Mouse (Mus musculus): ENCODE measurements around the gene AW011738. TPM values are rescaled to one million over a fixed set of nuclear protein-coding genes. Genes with fewer than 3 reads are reported as not detected.

The AW011738 gene
- polyA plus RNA-seq, 1 experiment from 2014 or later: 3.2 TPM

GRCm38 (mm10) chr4:156200623-156201475 lies 2.3 kb upstream of the AW011738 start, which contains the start of gene Isg15:
Isg15 (minus strand) TSS chr4:156200818.
- 56% methylated on average over 10 of the region's 10 CpGs for WGBS
- ATAC-seq (ENCODE audit: extremely low read depth, insufficient number of reproducible peaks, low FRiP score, low TSS enrichment): no peak
- peaks cover 22% of the 10 kb centered on the region for H3K27me3 ChIP-seq (replicated peaks)
- H3K9me3 ChIP-seq: no peaks in the 10 kb centered on the region
- peak within 1 kb of the TSS; percentile 35 for H3K4me2 ChIP-seq
- no peak within 1 kb of the TSS for H3K9ac ChIP-seq
- H3K4me3 ChIP-seq: 0 out of 2 replicates have a peak within 1 kb of the TSS, but pooled peaks have one; percentile 8
- no peak within 1 kb of the TSS for H3K27ac ChIP-seq (replicated peaks)
- no peaks in the 10 kb centered on the region for H3K36me3 ChIP-seq
- peaks cover 38% of the 10 kb centered on the region for H3K4me1 ChIP-seq

- Histone ChIP-seq H3K27ac (replicated peaks) (peak overlapping the region; percentile 72), H3K36me3 (peaks cover 7% of the 10 kb centered on the region; the same call in 1 of the 2 replicates), H3K4me1 (peaks cover 29% of the 10 kb centered on the region), H3K27me3 (replicated peaks) (peaks cover 22% of the 10 kb centered on the region), H3K4me2 (peak overlapping the region; percentile 92), H3K9me3 (no peaks in the 10 kb centered on the region), H3K9ac (peak overlapping the region; percentile 87), H3K4me3 (peak overlapping the region; percentile 71)
- no peak for ATAC-seq (ENCODE audit: extremely low read depth, insufficient number of reproducible peaks, low FRiP score, low TSS enrichment)
- 10% methylated on average over 12 of the region's 12 CpGs for WGBS
Observed at GRCm38 (mm10) chr4:156202462-156202893, 626 bp upstream of the AW011738 start.

GRCm38 (mm10) chr4:156203413-156204131 lies 468 bp downstream of the AW011738 start:
- H3K27ac ChIP-seq (replicated peaks): peak overlapping the region; percentile 72
- H3K4me3 ChIP-seq: peak overlapping the region; percentile 71
- H3K27me3 ChIP-seq (replicated peaks): peaks cover 22% of the 10 kb centered on the region
- no peaks in the 10 kb centered on the region for H3K9me3 ChIP-seq
- peaks cover 7% of the 10 kb centered on the region; the same call in 1 of the 2 replicates for H3K36me3 ChIP-seq
- WGBS: under 1% methylated on average over 49 of the region's 49 CpGs
- peak; percentile 22; the same call in 1 of the 2 replicates for ATAC-seq (ENCODE audit: extremely low read depth, insufficient number of reproducible peaks, low FRiP score, low TSS enrichment)
- H3K4me2 ChIP-seq: peak overlapping the region; percentile 92
- H3K9ac ChIP-seq: peak overlapping the region; percentile 87
- H3K4me1 ChIP-seq: peaks cover 29% of the 10 kb centered on the region

DNA sequence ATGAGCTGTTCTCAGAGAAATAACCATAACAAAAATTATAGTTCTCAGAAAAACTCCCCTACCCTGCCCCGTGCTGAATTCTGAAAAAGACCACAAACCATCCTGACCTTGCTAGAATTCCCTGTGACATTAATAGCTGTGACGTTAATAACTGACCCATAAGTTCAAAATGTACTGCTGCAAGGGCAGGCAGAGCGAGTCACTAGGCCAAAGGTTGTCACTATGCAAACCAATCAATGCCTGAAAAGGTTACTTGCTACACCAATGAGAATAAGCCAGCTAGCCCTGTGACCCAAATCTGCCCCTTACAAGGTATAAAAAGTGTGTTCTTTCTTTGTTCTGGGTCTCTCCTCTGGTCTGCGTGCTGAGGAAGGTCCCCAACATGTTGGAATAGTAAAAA lies 5.8 kb downstream of the AW011738 start:
- peaks cover 13% of the 10 kb centered on the region for H3K4me1 ChIP-seq
- H3K9ac ChIP-seq: no peak overlapping the region
- WGBS: 81% methylated on average over 4 of the region's 4 CpGs
- no peak overlapping the region for H3K27ac ChIP-seq (replicated peaks)
- H3K9me3 ChIP-seq: no peaks in the 10 kb centered on the region
- H3K36me3 ChIP-seq: peaks cover 7% of the 10 kb centered on the region; the same call in 1 of the 2 replicates
- no peak overlapping the region for H3K4me3 ChIP-seq
- peaks cover 15% of the 10 kb centered on the region for H3K27me3 ChIP-seq (replicated peaks)
- ATAC-seq (ENCODE audit: extremely low read depth, insufficient number of reproducible peaks, low FRiP score, low TSS enrichment): no peak
- no peak overlapping the region for H3K4me2 ChIP-seq

DNA sequence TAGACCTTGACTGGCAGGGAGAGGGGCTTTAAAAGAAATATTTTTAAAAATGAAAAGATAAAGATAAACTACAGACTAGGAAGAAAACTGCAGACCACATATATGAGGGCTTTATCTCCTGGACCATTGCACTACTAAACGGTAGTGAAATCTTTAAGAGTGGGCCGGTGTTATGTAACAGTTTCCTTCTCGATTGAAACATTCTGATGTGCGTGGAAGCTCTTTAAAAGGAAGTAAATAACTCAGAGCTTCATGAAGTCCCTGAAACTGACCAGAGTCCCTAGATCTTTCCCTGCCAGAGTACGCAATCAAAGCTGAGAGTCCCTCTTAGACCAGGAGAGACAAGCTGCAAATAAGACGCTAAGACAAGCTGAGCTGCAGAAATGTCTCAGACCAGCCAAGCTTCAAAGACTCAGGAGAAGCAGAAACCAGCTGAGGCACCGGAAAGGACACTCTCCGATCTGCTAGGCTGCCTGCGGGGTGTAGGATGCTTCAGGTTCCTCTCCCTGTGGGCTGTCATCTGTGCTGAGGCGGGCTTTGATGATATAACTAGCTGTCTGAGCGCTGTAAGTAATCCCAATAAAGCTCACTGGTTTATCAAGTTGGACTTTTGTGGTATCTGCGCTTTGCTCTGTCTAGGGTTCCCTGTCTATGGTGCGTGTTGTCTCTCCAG lies 7.0 kb downstream of the AW011738 start:
- Histone ChIP-seq H3K36me3 (peaks cover 7% of the 10 kb centered on the region; the same call in 1 of the 2 replicates), H3K4me2 (no peak overlapping the region), H3K27me3 (replicated peaks) (peaks cover 3% of the 10 kb centered on the region), H3K27ac (replicated peaks) (no peak overlapping the region), H3K9me3 (no peaks in the 10 kb centered on the region), H3K4me1 (peaks cover 4% of the 10 kb centered on the region), H3K9ac (no peak overlapping the region), H3K4me3 (no peak overlapping the region)
- ATAC-seq (ENCODE audit: extremely low read depth, insufficient number of reproducible peaks, low FRiP score, low TSS enrichment): no peak
- WGBS: 61% methylated on average over 13 of the region's 13 CpGs

DNA sequence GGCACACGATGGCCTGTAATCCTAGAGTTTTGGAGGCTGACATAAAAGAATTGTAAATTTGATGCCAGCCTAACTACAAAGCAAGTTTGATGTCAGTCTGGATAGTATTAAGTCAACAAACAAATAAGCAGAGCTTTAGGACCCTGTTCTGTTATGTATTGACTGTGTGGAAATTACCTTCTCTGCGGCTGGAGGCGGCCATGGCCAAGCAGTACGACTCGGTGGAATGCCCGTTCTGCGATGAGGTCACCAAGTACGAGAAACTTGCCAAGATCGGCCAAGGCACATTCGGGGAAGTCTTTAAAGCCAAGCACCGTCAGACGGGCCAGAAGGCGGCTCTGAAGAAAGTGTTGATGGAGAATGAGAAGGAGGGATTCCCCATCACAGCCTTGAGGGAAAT lies 10.0 kb downstream of the AW011738 start:
- no peak overlapping the region for H3K4me3 ChIP-seq
- H3K36me3 ChIP-seq: no peaks in the 10 kb centered on the region
- no peaks in the 10 kb centered on the region for H3K27me3 ChIP-seq (replicated peaks)
- no peak overlapping the region for H3K4me2 ChIP-seq
- H3K9me3 ChIP-seq: no peaks in the 10 kb centered on the region
- H3K27ac ChIP-seq (replicated peaks): no peak overlapping the region
- H3K9ac ChIP-seq: no peak overlapping the region
- H3K4me1 ChIP-seq: peaks cover 23% of the 10 kb centered on the region
- 88% methylated on average over 13 of the region's 13 CpGs for WGBS
- no peak for ATAC-seq (ENCODE audit: extremely low read depth, insufficient number of reproducible peaks, low FRiP score, low TSS enrichment)

- Histone ChIP-seq H3K4me2 (peak within 1 kb of the TSS; percentile 36), H3K36me3 (no peaks in the 10 kb centered on the region), H3K4me1 (peaks cover 23% of the 10 kb centered on the region), H3K9me3 (no peaks in the 10 kb centered on the region), H3K4me3 (peak within 1 kb of the TSS; percentile 13), H3K27ac (replicated peaks) (peak within 1 kb of the TSS; percentile 76), H3K27me3 (replicated peaks) (no peaks in the 10 kb centered on the region), H3K9ac (no peak within 1 kb of the TSS)
- ATAC-seq (ENCODE audit: extremely low read depth, insufficient number of reproducible peaks, low FRiP score, low TSS enrichment): peak; percentile 25; the same call in 1 of the 2 replicates
- WGBS: 38% methylated on average over 4 of the region's 4 CpGs
Observed at GRCm38 (mm10) chr4:156215649-156216048, 12.5 kb downstream of the AW011738 start, which contains the start of gene Perm1. Perm1 (plus strand) TSS chr4:156215868.

DNA sequence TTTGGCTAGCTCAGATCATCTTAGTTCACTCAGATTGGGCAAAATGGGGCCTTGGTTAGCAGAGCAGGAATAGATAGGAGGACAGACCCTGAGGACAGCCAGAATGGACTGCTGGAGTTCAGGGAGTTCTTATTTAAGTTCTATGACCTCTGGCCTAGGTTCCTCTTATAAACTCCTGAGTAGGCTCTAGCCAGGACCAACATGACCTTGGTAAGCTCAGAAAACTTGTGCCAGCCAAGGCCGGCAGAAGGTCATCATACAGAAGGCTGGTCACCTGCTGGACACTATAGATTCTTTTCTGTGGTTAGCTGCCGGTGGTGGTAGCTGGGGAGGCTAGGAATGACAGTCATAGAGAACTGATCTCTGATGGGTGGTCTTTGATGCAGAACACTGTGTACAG lies 13.1 kb downstream of the AW011738 start:
- peak overlapping the region; percentile 36 for H3K4me2 ChIP-seq
- H3K4me3 ChIP-seq: peak overlapping the region; percentile 13
- peaks cover 23% of the 10 kb centered on the region for H3K4me1 ChIP-seq
- peak overlapping the region; percentile 76 for H3K27ac ChIP-seq (replicated peaks)
- H3K27me3 ChIP-seq (replicated peaks): no peaks in the 10 kb centered on the region
- WGBS: 71% methylated on average over 2 of the region's 2 CpGs
- no peak overlapping the region for H3K9ac ChIP-seq
- H3K9me3 ChIP-seq: no peaks in the 10 kb centered on the region
- no peak for ATAC-seq (ENCODE audit: extremely low read depth, insufficient number of reproducible peaks, low FRiP score, low TSS enrichment)
- no peaks in the 10 kb centered on the region for H3K36me3 ChIP-seq

GRCm38 (mm10) chr4:156217022-156217669 lies 14.0 kb downstream of the AW011738 start:
- peak overlapping the region; percentile 36 for H3K4me2 ChIP-seq
- WGBS: 61% methylated on average over 16 of the region's 16 CpGs
- H3K27me3 ChIP-seq (replicated peaks): no peaks in the 10 kb centered on the region
- H3K36me3 ChIP-seq: no peaks in the 10 kb centered on the region
- H3K9me3 ChIP-seq: no peaks in the 10 kb centered on the region
- H3K4me1 ChIP-seq: peaks cover 23% of the 10 kb centered on the region
- peak overlapping the region; percentile 50 for H3K9ac ChIP-seq
- no peak for ATAC-seq (ENCODE audit: extremely low read depth, insufficient number of reproducible peaks, low FRiP score, low TSS enrichment)
- peak overlapping the region; percentile 3; the same call in 1 of the 2 replicates for H3K27ac ChIP-seq (replicated peaks)
- no peak overlapping the region for H3K4me3 ChIP-seq

DNA sequence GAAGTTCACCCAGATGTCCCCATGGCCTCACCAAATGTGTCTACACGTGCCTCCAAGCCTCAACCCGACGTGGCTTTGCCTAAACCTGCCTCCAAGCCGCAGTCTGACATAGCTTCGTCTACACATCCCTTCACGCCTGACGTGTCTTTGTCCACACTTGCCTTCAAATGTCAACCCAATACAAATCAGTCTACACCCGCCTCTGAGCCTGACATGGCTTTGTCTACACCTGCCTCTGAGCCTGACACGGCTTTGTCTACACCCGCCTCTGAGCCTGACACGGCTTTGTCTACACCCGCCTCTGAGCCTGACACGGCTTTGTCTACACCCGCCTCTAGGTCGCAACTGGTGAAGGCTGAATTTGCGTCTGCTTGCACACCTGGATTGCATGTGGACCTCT lies 14.7 kb downstream of the AW011738 start:
- WGBS: 80% methylated on average over 16 of the region's 16 CpGs
- no peaks in the 10 kb centered on the region for H3K27me3 ChIP-seq (replicated peaks)
- no peak overlapping the region for H3K27ac ChIP-seq (replicated peaks)
- no peak overlapping the region for H3K4me2 ChIP-seq
- no peak overlapping the region for H3K4me3 ChIP-seq
- H3K9me3 ChIP-seq: no peaks in the 10 kb centered on the region
- peaks cover 6% of the 10 kb centered on the region; the same call in 1 of the 2 replicates for H3K36me3 ChIP-seq
- H3K4me1 ChIP-seq: peaks cover 23% of the 10 kb centered on the region
- no peak overlapping the region for H3K9ac ChIP-seq
- no peak for ATAC-seq (ENCODE audit: extremely low read depth, insufficient number of reproducible peaks, low FRiP score, low TSS enrichment)
